Mouse (Mus musculus) mouse trophoblast stem cell (cell line): ENCODE data around the gene Rps6kb2.

Experiments used
- in situ Hi-C, 2 experiments: fragments of 300-500 bp; cut with MseI, MboI; formaldehyde crosslinking; loops; 2 replicates in 1 of 2; 3 replicates in 1 of 2; pipeline ENCODE4 v1.15.1; 2025

Gene Rps6kb2

DNA sequence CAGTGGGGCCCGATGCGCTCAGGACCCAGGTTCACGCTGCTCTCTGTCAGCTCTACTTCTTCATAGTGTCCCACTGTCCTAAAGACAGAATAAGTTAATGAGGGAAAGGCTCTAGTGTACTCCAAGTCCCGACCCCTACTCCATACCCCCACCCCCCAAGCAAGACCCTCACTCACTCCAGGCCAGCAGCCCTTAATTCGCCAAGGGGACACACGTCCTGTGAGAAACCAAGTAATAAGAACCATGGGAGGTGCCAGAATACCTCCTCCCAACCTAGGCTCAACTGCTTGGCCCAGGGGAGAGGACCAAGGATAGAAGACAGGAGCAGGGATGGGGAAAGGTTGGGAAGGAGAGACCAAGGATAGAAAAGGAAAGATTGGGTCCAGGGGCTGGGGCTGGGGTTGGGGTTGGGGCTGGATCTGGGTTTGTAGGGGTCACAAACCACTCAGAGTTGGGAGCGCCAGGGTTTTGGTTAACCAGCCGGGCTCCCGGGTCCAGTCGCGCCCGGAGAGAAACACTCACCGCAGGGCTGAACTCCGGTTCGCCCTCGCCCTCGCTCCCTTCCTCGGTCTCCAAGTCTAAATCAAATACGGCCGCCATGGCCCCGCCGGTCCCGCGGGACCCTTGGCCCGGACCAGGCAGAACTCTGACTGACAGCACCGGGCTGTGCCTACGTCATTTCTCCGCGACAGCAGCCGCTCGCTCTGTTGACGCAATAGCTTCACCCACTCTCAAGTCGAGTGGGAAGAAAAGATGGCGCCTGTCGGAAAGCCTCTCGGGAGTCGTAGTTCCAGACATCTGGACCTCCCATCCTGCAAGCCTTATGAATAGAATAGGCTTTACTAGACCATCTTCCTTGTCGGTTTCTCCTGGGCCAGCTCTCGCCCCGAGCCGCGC is at the start of gene Rps6kb2:
Rps6kb2 (minus strand) TSS at position 709 of the 897 bp plus-strand sequence.
- in situ Hi-C loops: no loop called here

DNA sequence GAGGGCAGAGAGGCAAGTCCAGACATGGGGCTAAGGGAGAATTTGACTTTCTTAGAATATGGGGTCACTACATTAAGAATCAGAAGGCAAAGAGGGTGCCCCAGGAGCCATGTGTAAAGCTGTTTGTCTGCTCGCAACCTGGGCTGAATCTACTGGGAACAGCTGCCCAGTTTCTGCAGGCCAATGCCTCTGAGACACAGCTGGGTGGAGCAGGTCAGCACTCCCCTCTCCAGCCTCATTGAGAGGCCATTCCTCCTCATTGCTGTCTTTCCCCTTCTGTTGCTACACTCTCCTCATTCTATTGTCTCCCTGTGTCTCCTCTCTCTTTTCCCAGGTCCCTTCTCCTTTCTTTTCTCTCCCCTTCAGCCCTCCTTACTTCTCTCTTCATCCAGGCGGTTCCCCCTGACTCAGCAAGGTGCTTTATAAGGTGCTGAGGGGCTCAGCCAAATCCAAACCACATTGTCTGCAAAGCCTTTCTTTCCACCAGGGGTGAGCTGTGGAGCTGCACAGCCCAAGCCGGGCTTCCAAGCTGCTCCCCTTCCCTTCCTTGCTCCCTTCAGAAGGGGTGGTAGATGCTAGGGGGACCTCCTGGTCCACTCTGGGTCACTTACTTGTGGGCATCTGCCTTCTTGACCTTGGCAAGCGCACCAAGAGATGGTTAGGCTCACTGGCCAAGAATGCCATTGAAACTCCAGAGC is 48.9 kb upstream of the Rps6kb2 start:
- in situ Hi-C loops: no loop called here

DNA sequence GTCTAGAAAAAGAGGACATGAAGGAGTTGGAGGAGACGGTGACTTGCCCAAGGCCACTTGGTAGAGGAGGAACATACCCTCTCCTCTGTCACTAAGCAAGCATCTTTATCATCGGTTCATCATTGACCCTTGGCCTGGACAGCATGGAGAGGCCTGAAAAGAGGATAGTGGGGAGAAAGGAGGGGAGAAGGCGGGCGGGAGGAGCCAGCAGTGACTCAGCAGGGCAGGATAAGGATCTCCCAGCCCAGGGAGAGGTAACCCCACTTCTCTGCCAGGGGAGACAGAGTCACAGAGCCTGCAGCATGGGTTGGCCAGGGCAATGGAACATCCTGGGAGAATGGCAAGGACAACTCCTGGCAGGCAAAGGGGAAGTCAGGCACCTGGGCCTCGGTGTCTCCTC is 45.4 kb upstream of the Rps6kb2 start:
- in situ Hi-C loops: loop anchor here in 1 of 2 experiments (5.0 kb wide), 1 partner anchor 34 kb away; no protein-coding TSS in a partner anchor

- in situ Hi-C loops: loop anchor here in 1 of 2 experiments (5.0 kb wide), 1 partner anchor 35 kb away; no protein-coding TSS in a partner anchor
Observed at GRCm38 (mm10) chr19:4206971-4207370, 43.8 kb upstream of the Rps6kb2 start.

DNA sequence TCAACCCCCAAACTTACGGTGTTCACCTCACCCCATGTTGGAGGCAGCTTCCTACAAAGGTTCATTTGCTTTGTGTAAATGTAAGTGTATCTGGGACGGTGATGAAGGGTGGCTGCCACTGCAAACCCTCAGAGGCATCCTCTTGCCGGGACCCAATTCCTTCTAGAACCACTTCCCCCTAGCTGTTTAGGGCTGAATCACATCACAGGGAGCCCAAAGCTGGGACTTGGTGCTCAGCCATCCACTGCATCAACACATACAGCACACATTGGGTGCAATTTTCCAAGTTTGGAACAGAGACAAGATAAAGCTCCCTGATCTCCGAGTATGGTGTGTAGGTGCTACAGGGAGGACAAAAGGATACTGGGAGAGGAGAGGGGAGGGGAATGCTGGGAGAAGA is 41.7 kb upstream of the Rps6kb2 start:
- in situ Hi-C loops: loop anchor here in 1 of 2 experiments (5.0 kb wide), 1 partner anchor 37 kb away; no protein-coding TSS in a partner anchor

DNA sequence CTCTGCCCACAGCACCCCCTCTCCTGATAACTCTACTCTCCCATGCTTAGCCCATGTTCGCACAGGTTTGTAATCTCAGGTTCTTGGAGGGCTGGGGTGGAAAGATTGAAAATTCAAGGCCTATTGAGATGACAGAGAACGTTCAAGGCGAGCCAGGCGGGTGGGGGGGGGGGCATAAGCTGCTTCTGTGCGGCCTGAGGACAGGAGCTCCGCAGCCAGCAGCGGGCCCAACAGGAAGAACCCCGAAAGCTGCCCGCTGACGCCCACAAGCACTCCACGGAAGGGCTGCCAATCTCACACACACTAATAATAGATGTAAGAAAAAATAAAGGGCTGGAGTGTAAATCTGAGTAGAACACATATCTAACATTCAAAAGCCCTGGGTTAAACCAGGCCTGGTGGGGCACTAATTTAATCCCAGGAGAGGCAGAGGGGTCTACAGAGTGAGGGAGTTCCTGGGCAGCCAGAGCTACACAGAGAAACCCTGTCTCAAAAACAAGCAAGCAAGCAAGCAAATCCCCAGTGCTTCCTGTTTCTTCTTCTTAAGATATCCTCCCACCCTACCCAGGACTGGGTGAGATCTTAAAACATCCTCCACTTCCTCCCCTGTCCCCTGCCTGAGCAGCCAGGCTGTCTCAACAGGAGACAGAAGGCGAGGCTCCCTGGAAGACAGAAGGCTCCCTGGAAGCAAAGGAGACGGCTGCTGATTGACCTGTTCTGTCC is 40.6 kb upstream of the Rps6kb2 start:
- in situ Hi-C loops: no loop called here

DNA sequence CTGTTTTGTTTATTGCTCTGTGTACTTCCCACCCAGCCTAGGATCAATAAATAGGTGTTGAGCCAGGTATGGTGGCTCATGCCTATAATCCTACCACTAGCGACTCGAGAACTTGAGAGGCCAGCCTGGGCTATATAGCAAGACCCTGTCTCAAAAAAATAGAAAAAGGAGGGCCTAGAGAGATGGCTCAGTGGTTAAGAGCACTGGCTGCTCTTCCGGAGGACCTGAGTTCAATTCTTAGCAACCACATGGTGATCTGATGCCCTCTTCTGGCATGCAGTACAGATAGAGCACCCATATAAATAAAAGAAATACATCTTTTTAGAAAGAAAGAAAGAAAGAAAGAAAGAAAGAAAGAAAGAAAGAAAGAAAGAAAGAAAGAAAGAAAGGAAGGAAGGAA is 40.0 kb upstream of the Rps6kb2 start:
- in situ Hi-C loops: no loop called here

DNA sequence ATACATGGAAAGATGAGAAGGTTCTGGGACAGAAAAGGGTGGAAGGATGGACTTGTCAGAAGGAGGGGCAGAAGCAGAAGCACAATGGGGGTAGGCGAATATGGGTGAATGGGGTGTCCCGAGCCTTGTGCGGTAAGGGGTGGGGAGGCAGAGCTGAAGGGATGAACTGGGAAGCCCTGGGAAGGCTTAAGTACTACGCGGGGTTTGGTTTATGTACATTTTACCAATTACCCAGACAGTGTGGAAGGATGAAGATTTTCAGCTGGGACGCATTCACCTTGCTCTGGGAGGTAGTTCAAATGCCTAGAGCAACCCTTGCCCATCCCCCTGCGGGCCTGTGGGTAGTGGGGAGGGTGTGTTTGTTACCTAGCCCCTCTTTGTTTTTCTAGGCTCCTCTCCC is 39.0 kb upstream of the Rps6kb2 start:
- in situ Hi-C loops: no loop called here

GRCm38 (mm10) chr19:4201291-4201909 is 38.2 kb upstream of the Rps6kb2 start, which contains the start of gene Rad9a:
TSS of gene Rad9a (minus strand) at chr19:4201662.
- in situ Hi-C loops: no loop called here

GRCm38 (mm10) chr19:4197180-4197579 is 34.0 kb upstream of the Rps6kb2 start:
- in situ Hi-C loops: no loop called here

DNA sequence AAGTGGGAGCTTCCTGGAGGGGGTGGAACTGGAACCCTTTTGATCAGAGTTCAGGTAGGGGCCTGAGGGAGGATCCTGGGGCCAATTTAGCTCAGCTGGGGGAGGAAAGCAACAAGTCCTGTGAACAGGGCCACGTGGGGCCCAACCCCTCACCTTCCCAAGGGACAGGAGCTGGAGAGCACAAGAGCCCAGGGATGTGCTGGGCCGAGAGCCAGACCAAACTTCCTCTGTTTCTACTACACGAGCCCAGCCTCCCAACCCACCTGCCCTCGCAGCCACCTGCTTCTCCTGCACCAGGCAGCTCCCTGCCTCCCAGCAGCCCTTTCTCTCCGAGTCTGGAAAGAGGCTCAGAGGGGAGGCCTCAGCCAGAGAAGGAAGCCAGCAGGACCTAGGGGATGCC is 33.4 kb upstream of the Rps6kb2 start:
- in situ Hi-C loops: no loop called here

- in situ Hi-C loops: no loop called here
Observed at GRCm38 (mm10) chr19:4196048-4196447, 32.9 kb upstream of the Rps6kb2 start.

DNA sequence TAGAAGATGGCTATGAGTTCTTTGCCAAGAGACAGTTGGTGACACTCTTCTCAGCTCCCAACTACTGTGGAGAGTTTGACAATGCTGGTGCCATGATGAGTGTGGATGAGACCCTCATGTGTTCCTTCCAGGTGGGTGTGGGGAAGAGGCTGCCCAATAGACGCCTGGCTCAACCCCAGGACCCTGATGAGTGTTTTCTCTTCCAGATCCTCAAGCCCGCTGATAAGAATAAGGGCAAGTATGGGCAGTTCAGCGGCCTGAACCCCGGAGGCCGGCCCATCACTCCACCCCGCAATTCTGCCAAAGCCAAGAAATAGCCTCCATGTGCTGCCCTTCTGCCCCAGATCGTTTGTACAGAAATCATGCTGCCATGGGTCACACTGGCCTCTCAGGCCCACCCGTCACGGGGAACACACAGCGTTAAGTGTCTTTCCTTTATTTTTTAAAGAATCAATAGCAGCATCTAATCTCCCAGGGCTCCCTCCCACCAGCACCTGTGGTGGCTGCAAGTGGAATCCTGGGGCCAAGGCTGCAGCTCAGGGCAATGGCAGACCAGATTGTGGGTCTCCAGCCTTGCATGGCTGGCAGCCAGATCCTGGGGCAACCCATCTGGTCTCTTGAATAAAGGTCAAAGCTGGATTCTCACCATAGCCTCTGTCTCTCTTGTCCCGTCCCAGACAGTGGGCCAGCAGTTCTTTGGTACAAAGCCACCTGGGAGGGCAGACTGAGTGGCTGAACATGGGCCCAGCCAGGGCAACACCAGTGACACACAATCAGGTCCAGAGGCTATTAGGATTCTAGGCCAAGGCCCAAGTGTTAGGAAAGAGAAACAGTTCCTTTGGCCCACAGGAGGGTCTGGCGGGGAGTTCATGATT is 31.9 kb upstream of the Rps6kb2 start:
- in situ Hi-C loops: no loop called here

DNA sequence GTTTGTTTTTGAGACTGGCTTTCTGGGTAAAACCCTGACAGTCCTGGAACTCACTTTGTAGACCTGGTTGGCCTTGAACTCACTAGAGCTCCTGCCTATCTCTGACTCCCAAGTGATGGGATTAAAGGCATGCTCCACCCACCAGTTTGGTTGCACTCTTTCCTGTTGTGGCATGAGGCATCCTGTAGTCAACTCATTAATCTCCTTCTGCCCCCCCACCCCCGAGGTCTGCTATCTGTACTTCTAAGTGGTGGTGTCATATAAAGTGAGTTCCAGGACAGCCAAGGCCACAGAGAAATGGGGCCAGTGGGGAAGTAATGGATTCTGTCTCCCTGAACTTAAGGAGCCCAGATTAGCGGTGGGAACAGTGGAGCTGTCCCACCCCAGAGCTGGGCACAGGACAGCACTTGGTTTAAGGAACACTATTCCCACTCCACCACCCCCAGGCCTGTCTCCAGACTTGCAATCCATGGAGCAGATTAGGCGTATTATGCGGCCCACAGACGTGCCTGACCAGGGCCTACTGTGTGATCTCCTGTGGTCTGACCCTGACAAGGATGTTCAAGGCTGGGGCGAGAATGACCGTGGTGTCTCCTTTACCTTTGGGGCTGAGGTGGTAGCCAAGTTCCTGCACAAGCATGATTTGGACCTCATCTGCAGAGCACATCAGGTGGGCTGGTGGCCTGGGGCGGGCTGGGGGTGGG is 31.0 kb upstream of the Rps6kb2 start:
- in situ Hi-C loops: no loop called here

- in situ Hi-C loops: no loop called here
Observed at GRCm38 (mm10) chr19:4193129-4193528, 30.0 kb upstream of the Rps6kb2 start.

- in situ Hi-C loops: no loop called here
Observed at GRCm38 (mm10) chr19:4192251-4192985, 29.3 kb upstream of the Rps6kb2 start.

DNA sequence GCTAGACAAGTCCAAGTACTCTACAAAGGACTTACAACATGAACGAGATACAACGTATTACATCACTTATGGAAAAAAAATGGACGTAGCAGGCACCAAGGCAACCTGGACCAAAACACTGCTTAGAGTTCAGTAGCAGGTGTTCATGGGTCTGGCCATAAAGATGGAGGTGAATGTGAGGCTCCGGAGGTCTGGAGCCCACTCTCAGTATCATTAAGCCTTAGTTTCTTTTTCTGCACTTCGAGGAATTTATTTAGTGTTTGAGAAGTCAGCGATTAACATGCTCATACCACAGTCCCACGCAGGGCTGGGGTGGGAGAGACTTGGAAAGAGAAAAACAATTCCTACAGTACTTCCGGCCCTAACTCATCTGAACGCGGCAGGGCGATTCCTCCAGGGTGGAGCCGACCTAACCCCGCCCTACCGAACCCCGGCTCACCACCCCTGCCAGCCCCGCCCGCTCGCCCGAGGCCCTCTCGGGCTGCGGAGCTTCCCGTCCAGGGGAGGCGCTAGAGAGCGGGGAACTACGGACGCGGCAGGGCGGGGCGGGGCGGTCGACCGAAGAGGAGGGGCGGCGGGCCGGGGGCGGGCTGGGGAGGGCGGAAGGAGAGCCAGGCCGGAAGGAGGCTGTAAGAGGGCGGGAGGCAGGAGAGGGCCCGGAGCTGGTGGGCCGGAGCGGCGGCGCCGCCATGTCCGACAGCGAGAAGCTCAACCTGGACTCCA is 28.5 kb upstream of the Rps6kb2 start, which contains the start of gene Ppp1ca:
Ppp1ca (plus strand) TSS at position 538 of the 723 bp plus-strand sequence.
- in situ Hi-C loops: no loop called here

DNA sequence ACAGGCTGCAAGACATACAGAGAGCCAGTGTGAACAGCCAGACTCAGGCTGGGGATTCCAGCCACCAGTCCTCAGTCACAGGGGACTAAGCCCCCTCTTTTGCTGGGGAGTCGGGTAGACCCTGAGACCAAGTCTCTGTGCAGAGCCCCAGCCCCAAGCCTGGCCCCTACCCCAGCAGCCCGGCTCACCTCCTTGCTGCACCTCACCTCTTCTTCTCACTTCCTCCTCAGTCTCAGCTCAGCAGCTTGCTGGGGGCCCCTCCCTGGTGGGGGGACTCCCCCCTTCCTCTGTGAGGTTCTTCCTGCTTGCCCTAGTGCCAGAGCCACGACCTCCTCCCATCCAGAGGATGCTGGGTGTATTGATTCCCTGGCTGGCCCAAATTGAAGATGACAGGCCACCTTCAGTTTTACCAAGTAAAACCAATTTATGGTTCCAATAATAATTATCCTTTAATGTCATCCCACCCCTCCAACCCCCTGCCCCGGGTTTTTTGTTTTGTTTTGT is 27.7 kb upstream of the Rps6kb2 start, which contains the start of gene Tbc1d10c:
Tbc1d10c (minus strand) TSS at position 454 of the 504 bp plus-strand sequence.
- in situ Hi-C loops: no loop called here
